Mouse (Mus musculus) hindbrain, embryonic 12.5 days (tissue): ENCODE measurements at regions not wholly inside any gene's neighbourhood (a gene's known extent, or its start where the extent isn't known, plus 50 kb on each side); places are given as distances from the start of the nearest gene placed in this dataset.

Experiments
- ATAC-seq: fragments of 200-750 bp; cut with Nextera tagmentation; 2 replicates; pipeline ENCODE4 v1.8.0; 2017; ENCODE audit warnings: moderate TSS enrichment; ENCODE audit not compliant: low FRiP score
- H3K27ac ChIP-seq: fragments of 300-500 bp; sonication (generic); 2 replicates; pipeline ENCODE4 v1.5.1; 2016; ENCODE audit warnings: mild to moderate bottlenecking
- H3K27me3 ChIP-seq: fragments of 300-500 bp; sonication (generic); 2 replicates; pipeline ENCODE4 v1.6.1; 2016; ENCODE audit warnings: mild to moderate bottlenecking
- H3K36me3 ChIP-seq: fragments of 300-500 bp; sonication (generic); 2 replicates; pipeline ENCODE4 v1.6.1; 2016; ENCODE audit warnings: mild to moderate bottlenecking
- H3K4me1 ChIP-seq: fragments of 300-500 bp; sonication (generic); 2 replicates; pipeline ENCODE4 v1.6.1; 2016
- H3K4me2 ChIP-seq: fragments of 300-500 bp; sonication (generic); replicated peaks from 2 replicates; pipeline ENCODE4 v1.6.1; 2016; ENCODE audit warnings: mild to moderate bottlenecking
- H3K4me3 ChIP-seq: fragments of 300-500 bp; sonication (generic); 2 replicates; pipeline ENCODE4 v1.5.1; 2016; ENCODE audit warnings: mild to moderate bottlenecking
- H3K9ac ChIP-seq: fragments of 300-500 bp; sonication (generic); 2 replicates; pipeline ENCODE4 v1.6.1; 2016; ENCODE audit warnings: mild to moderate bottlenecking, moderate library complexity
- H3K9me3 ChIP-seq: fragments of 300-500 bp; sonication (generic); replicated peaks from 2 replicates; pipeline ENCODE4 v1.6.1; 2016; ENCODE audit warnings: mild to moderate bottlenecking
- WGBS: fragments of 180-500 bp; shearing (Covaris S2); methylation state at CpG from one replicate; pipeline ENCODE4 v1.1.7; 2016; 5-methylcytosine and 5-hydroxymethylcytosine counted together

GRCm38 (mm10) chr1:12189646-12190233, 775.8 kb downstream of the A830018L16Rik start:
- H3K27ac ChIP-seq = no peak overlapping the region
- no peak for ATAC-seq
- no peaks in the 10 kb centered on the region for H3K36me3 ChIP-seq
- no peak overlapping the region for H3K4me3 ChIP-seq
- H3K9ac ChIP-seq = no peak overlapping the region
- H3K9me3 ChIP-seq = no peaks in the 10 kb centered on the region
- no peaks in the 10 kb centered on the region for H3K4me1 ChIP-seq
- no peaks in the 10 kb centered on the region for H3K27me3 ChIP-seq
- WGBS = 83% methylated on average over 5 of the region's 5 CpGs
- no peak overlapping the region for H3K4me2 ChIP-seq

GRCm38 (mm10) chr1:12192588-12192987, 778.7 kb downstream of the A830018L16Rik start:
- Histone ChIP-seq H3K4me2 (no peak overlapping the region), H3K27me3 (no peaks in the 10 kb centered on the region), H3K36me3 (no peaks in the 10 kb centered on the region), H3K9ac (no peak overlapping the region), H3K4me1 (no peaks in the 10 kb centered on the region), H3K9me3 (no peaks in the 10 kb centered on the region), H3K4me3 (no peak overlapping the region), H3K27ac (no peak overlapping the region)
- ATAC-seq = no peak
- whole genome bisulfite sequencing = 63% methylated on average over 1 of the region's 1 CpGs

- Histone ChIP-seq H3K27me3 (no peaks in the 10 kb centered on the region), H3K4me1 (no peaks in the 10 kb centered on the region), H3K9ac (no peak overlapping the region), H3K4me2 (no peak overlapping the region), H3K4me3 (no peak overlapping the region), H3K36me3 (no peaks in the 10 kb centered on the region), H3K9me3 (no peaks in the 10 kb centered on the region), H3K27ac (no peak overlapping the region)
- no peak for ATAC-seq
- 66% methylated on average over 1 of the region's 1 CpGs for WGBS
Measured at GRCm38 (mm10) chr1:12231089-12231488, 817.2 kb downstream of the A830018L16Rik start.

GRCm38 (mm10) chr1:12242090-12242489, 828.2 kb downstream of the A830018L16Rik start:
- H3K27ac ChIP-seq = no peak overlapping the region
- no peak overlapping the region for H3K9ac ChIP-seq
- H3K4me3 ChIP-seq = no peak overlapping the region
- no peaks in the 10 kb centered on the region for H3K27me3 ChIP-seq
- H3K36me3 ChIP-seq = no peaks in the 10 kb centered on the region
- no peaks in the 10 kb centered on the region for H3K4me1 ChIP-seq
- no peaks in the 10 kb centered on the region for H3K9me3 ChIP-seq
- H3K4me2 ChIP-seq = no peak overlapping the region
- ATAC-seq = no peak

- no peaks in the 10 kb centered on the region for H3K4me1 ChIP-seq
- WGBS = 93% methylated on average over 4 of the region's 4 CpGs
- H3K27ac ChIP-seq = no peak overlapping the region
- H3K9ac ChIP-seq = no peak overlapping the region
- H3K27me3 ChIP-seq = no peaks in the 10 kb centered on the region
- no peaks in the 10 kb centered on the region for H3K36me3 ChIP-seq
- no peak overlapping the region for H3K4me2 ChIP-seq
- no peak for ATAC-seq
- H3K9me3 ChIP-seq = no peaks in the 10 kb centered on the region
- no peak overlapping the region for H3K4me3 ChIP-seq
Measured at GRCm38 (mm10) chr1:12282493-12282892, 868.6 kb downstream of the A830018L16Rik start.

- H3K4me3 ChIP-seq = no peak overlapping the region
- no peaks in the 10 kb centered on the region for H3K36me3 ChIP-seq
- H3K27ac ChIP-seq = no peak overlapping the region
- no peak overlapping the region for H3K9ac ChIP-seq
- 64% methylated on average over 6 of the region's 6 CpGs for WGBS
- no peaks in the 10 kb centered on the region for H3K4me1 ChIP-seq
- no peaks in the 10 kb centered on the region for H3K9me3 ChIP-seq
- no peak overlapping the region for H3K4me2 ChIP-seq
- ATAC-seq = no peak
- no peaks in the 10 kb centered on the region for H3K27me3 ChIP-seq
Measured at GRCm38 (mm10) chr1:12285551-12285950, 871.6 kb downstream of the A830018L16Rik start.

- 84% methylated on average over 3 of the region's 3 CpGs for WGBS
- no peak overlapping the region for H3K27ac ChIP-seq
- H3K9ac ChIP-seq = no peak overlapping the region
- no peaks in the 10 kb centered on the region for H3K27me3 ChIP-seq
- no peak overlapping the region for H3K4me2 ChIP-seq
- H3K9me3 ChIP-seq = no peaks in the 10 kb centered on the region
- no peak for ATAC-seq
- no peak overlapping the region for H3K4me3 ChIP-seq
- H3K4me1 ChIP-seq = no peaks in the 10 kb centered on the region
- H3K36me3 ChIP-seq = no peaks in the 10 kb centered on the region
Measured at GRCm38 (mm10) chr1:12286026-12286425, 872.1 kb downstream of the A830018L16Rik start.

GRCm38 (mm10) chr1:12288521-12288920, 874.6 kb downstream of the A830018L16Rik start:
- H3K36me3 ChIP-seq = no peaks in the 10 kb centered on the region
- no peak for ATAC-seq
- H3K4me1 ChIP-seq = no peaks in the 10 kb centered on the region
- H3K9me3 ChIP-seq = no peaks in the 10 kb centered on the region
- no peak overlapping the region for H3K9ac ChIP-seq
- no peak overlapping the region for H3K4me3 ChIP-seq
- H3K27me3 ChIP-seq = no peaks in the 10 kb centered on the region
- no peak overlapping the region for H3K4me2 ChIP-seq
- 91% methylated on average over 3 of the region's 3 CpGs for WGBS
- H3K27ac ChIP-seq = no peak overlapping the region

- no peak for ATAC-seq
- H3K27me3 ChIP-seq = no peaks in the 10 kb centered on the region
- no peak overlapping the region for H3K9ac ChIP-seq
- H3K36me3 ChIP-seq = no peaks in the 10 kb centered on the region
- H3K4me3 ChIP-seq = no peak overlapping the region
- H3K27ac ChIP-seq = no peak overlapping the region
- H3K4me1 ChIP-seq = no peaks in the 10 kb centered on the region
- no peaks in the 10 kb centered on the region for H3K9me3 ChIP-seq
- 36% methylated on average over 1 of the region's 1 CpGs for WGBS
- H3K4me2 ChIP-seq = no peak overlapping the region
Measured at GRCm38 (mm10) chr1:12291787-12292186, 877.9 kb downstream of the A830018L16Rik start.

- WGBS = 95% methylated on average over 2 of the region's 2 CpGs
- no peak for ATAC-seq
- no peak overlapping the region for H3K4me2 ChIP-seq
- H3K9me3 ChIP-seq = no peaks in the 10 kb centered on the region
- no peak overlapping the region for H3K9ac ChIP-seq
- H3K4me1 ChIP-seq = no peaks in the 10 kb centered on the region
- H3K27me3 ChIP-seq = no peaks in the 10 kb centered on the region
- H3K36me3 ChIP-seq = no peaks in the 10 kb centered on the region
- H3K27ac ChIP-seq = no peak overlapping the region
- H3K4me3 ChIP-seq = no peak overlapping the region
Measured at GRCm38 (mm10) chr1:12318029-12318428, 904.1 kb downstream of the A830018L16Rik start.

GRCm38 (mm10) chr1:12334186-12334585, 920.3 kb downstream of the A830018L16Rik start:
- Histone ChIP-seq H3K9ac (no peak overlapping the region), H3K36me3 (no peaks in the 10 kb centered on the region), H3K27me3 (no peaks in the 10 kb centered on the region), H3K27ac (no peak overlapping the region), H3K4me1 (no peaks in the 10 kb centered on the region), H3K9me3 (no peaks in the 10 kb centered on the region), H3K4me3 (no peak overlapping the region), H3K4me2 (no peak overlapping the region)
- ATAC-seq = no peak
- 78% methylated on average over 4 of the region's 4 CpGs for WGBS

GRCm38 (mm10) chr1:12344726-12345438, 931.0 kb downstream of the A830018L16Rik start:
- no peaks in the 10 kb centered on the region for H3K36me3 ChIP-seq
- no peaks in the 10 kb centered on the region for H3K27me3 ChIP-seq
- no peak overlapping the region for H3K27ac ChIP-seq
- no peaks in the 10 kb centered on the region for H3K4me1 ChIP-seq
- H3K9me3 ChIP-seq = no peaks in the 10 kb centered on the region
- WGBS = 91% methylated on average over 10 of the region's 10 CpGs
- no peak overlapping the region for H3K4me2 ChIP-seq
- ATAC-seq = no peak
- H3K9ac ChIP-seq = no peak overlapping the region
- H3K4me3 ChIP-seq = no peak overlapping the region

- H3K4me1 ChIP-seq = no peaks in the 10 kb centered on the region
- H3K4me2 ChIP-seq = no peak overlapping the region
- no peaks in the 10 kb centered on the region for H3K27me3 ChIP-seq
- WGBS = 83% methylated on average over 3 of the region's 3 CpGs
- ATAC-seq = no peak
- H3K9me3 ChIP-seq = no peaks in the 10 kb centered on the region
- no peaks in the 10 kb centered on the region for H3K36me3 ChIP-seq
- H3K4me3 ChIP-seq = no peak overlapping the region
- H3K27ac ChIP-seq = no peak overlapping the region
- H3K9ac ChIP-seq = no peak overlapping the region
Measured at GRCm38 (mm10) chr1:12345439-12345819, 931.5 kb downstream of the A830018L16Rik start.
